Mouse (Mus musculus) embryonic fibroblast, embryonic 13.5 days (primary cell): ENCODE data around the gene Ubash3b. TPM values are rescaled to one million over a fixed set of nuclear protein-coding genes. Genes with fewer than 3 reads are reported as not detected.

Experiments used
- H3K27ac ChIP-seq: 2 replicates; pipeline ENCODE4 v1.5.1; 2012; ENCODE audit warnings: low read length, control low read depth, inconsistent platforms; ENCODE audit not compliant: insufficient read depth
- H3K4me1 ChIP-seq: 2 replicates; pipeline ENCODE4 v1.6.1; 2011; ENCODE audit warnings: low read length; ENCODE audit not compliant: control insufficient read depth, insufficient read depth
- H3K4me3 ChIP-seq: 2 replicates; pipeline ENCODE4 v1.5.1; 2011; ENCODE audit warnings: mild to moderate bottlenecking, control low read depth, low read length; ENCODE audit not compliant: insufficient read depth
- CTCF ChIP-seq: IDR thresholded peaks from 2 replicates; pipeline ENCODE4 v1.5.1; 2011; ENCODE audit warnings: mild to moderate bottlenecking, control low read depth, low read length, moderate library complexity, borderline replicate concordance; ENCODE audit not compliant: insufficient read depth
- POLR2A ChIP-seq: IDR thresholded peaks from 2 replicates; pipeline ENCODE4 v1.6.1; 2011; ENCODE audit warnings: low read depth, mild to moderate bottlenecking, control low read depth, low read length, moderate library complexity
- polyA plus RNA-seq: library from polyadenylated mRNA; stranded (reverse); fragments of >200 nt; gene quantifications from 2 replicates; pipeline ENCODE4 v1.2.4, GENCODE M21; 2011; ENCODE audit warnings: low read depth; ENCODE audit not compliant: missing spikeins, insufficient read length

The Ubash3b gene
- polyA plus RNA-seq, 1 experiment: 4.2 TPM

DNA sequence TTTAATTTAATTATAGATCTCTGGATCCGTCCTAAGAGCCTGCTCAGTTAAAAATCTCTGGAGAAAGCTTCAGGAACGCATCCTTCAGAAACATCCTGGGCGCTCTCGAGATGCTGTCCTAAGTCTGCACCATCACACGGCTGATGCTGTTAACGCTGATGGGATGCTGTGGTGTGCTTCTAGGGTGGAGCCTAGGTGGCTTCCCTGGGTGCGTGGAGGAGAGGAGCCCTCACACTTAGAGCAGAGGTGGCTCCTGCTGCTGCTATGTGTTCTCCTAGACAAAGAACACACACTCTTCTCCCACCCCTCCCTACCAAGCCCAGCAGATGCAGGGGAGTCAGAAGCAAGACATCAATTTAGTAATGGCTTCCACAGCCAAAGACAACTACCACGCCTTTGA, 61.6 kb downstream of the Ubash3b start:
- peaks cover 14% of the 10 kb centered on the region for H3K4me1 ChIP-seq
- H3K4me3 ChIP-seq: no peak overlapping the region
- TF ChIP-seq POLR2A (no peak), CTCF (no peak)
- H3K27ac ChIP-seq: no peak overlapping the region

DNA sequence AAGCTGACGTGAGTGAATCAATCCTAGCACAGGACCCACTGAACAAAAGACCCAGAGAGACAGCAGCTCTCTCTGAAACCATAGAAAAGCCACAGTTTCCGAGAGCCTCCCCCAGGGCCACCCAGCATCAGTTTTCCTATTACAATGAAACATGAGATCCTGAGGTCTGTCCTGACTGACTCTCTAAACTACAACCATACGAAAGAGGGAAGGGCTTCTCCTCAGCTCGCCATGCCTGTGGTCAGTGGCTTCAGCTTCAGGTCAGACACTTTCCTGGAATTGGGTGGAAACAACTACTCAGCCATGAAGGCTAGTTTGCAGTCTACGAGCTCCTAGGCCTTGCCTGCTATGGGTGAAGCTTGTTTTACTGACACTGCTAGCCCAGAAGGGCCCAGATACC, 62.4 kb downstream of the Ubash3b start:
- H3K4me3 ChIP-seq: no peak overlapping the region
- peaks cover 14% of the 10 kb centered on the region for H3K4me1 ChIP-seq
- H3K27ac ChIP-seq: no peak overlapping the region
- TF ChIP-seq POLR2A: no peak
- no peak for TF ChIP-seq CTCF

DNA sequence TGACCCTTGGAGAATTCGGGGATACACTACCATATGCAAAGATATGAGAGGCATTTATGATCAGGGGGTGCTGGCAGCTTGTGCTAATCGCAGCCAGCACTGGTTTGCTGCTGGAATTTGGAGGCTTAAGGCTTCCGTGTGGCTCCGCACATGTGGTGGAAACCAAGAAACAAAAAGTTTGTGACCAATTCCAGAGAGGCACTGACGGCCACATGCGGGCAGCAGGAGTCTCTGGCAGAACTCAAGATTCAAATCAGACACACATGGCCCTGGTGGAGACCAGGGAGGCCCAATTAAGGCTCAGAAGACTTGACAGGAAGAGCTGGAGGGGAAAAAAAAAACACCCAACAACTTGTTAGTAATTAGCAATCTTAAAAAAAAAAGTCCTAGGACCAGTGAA, 63.4 kb downstream of the Ubash3b start:
- TF ChIP-seq POLR2A (no peak), CTCF (no peak)
- H3K4me1 ChIP-seq: peaks cover 13% of the 10 kb centered on the region
- no peak overlapping the region for H3K27ac ChIP-seq
- no peak overlapping the region for H3K4me3 ChIP-seq

DNA sequence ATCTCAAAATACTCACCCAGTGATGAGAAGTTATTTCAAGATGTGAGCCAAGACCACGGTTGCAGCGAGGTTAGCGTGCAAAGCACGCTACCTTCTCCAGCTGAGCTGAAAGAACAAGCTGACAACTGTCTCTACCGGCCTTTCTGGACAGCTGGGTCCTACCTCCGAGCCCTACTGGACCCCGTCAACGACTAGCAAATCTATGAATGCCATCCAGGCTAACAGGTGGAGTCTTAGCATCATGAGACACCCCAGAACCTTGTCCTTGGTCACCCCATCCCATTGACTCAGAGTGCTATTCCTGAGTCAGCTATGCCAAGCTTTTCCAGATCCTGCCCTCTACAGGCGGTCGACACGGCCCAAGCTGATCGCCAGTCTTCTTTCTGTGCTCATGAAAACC, 69.5 kb downstream of the Ubash3b start:
- Histone ChIP-seq H3K4me3 (no peak overlapping the region), H3K4me1 (no peaks in the 10 kb centered on the region), H3K27ac (no peak overlapping the region)
- TF ChIP-seq CTCF (no peak), POLR2A (no peak)

DNA sequence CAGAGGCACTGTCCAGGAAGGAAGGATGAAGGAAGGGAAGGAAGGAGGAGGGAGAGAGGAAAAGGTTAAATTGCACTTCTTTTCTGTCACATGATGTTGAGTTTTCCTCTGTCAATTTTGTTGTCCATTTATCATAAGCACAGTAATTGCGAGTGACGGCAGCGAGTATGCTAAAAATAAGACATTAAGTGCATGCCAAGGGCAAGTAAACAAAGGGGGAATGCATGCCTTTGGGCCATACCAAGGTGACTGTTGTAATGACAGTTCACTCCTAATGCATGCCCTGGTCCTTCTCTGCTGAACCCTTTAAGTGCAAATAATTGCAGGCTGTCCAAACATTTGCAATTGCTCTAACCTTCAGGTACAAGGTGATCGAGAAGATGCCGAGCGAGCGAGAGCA, 70.3 kb downstream of the Ubash3b start:
- no peaks in the 10 kb centered on the region for H3K4me1 ChIP-seq
- no peak overlapping the region for H3K27ac ChIP-seq
- no peak overlapping the region for H3K4me3 ChIP-seq
- TF ChIP-seq POLR2A: no peak
- TF ChIP-seq CTCF: no peak

DNA sequence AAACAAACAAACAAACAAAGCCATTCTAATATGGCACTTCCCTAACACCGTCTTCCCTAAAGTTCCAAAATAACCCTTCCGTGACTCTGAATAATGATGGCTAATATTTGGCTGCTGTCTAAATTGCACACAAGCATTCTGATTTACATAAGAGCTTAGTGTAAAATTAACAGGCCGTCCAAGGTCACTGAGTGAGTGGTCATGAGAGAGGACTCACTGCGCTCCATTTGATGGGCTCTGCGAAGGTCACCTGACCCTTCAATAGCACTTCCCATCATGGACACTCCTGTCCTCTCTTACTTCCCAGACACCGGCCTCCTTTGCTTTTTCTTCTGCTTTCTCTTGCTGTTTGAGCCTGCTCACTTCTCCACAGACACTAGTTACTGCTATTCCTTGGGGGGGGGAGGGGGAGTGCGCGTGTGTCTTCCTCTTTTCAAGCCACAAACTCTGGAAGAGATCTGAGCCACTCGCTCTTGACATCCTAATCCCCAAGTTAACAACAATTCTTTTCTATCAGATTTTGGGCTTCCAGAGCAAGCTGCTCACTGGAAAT, 73.6 kb downstream of the Ubash3b start:
- Histone ChIP-seq H3K27ac (no peak overlapping the region), H3K4me1 (peaks cover 9% of the 10 kb centered on the region), H3K4me3 (no peak overlapping the region)
- TF ChIP-seq CTCF (no peak), POLR2A (no peak)

DNA sequence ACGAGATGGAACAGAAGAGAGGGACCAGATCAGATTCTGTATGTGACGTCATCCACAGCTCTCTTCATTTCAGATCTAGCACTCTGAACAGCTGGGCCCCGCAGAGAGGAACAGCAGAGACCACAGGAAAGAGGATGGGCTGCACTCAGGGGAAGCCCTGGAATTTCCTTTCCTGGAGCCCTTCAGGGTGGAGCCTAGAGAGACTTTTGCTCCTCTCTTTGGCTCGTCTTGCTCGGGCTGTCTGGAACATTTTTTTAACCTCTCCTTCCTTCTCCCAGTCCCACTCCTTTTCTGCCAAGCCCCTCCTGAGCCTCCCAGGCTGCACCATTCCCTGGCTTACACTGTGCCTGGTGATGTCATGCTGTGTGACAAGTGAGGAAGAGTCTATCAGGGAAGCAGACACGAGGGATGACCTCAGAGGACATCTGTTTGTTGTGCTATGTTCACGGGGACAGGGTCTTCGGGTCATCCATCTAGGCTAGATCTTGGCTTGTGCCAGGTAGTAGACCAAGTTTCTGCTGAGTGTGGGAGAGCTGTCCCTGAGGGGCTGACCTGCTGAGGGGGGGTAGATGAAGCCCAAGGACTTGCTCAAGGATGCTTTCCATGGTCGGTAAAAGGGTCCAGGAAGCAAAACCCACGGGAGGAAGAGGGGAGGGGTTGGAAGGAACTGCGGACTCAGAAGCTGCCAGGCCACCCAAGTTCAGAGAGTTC, 77.2 kb downstream of the Ubash3b start:
- no peak overlapping the region for H3K27ac ChIP-seq

DNA sequence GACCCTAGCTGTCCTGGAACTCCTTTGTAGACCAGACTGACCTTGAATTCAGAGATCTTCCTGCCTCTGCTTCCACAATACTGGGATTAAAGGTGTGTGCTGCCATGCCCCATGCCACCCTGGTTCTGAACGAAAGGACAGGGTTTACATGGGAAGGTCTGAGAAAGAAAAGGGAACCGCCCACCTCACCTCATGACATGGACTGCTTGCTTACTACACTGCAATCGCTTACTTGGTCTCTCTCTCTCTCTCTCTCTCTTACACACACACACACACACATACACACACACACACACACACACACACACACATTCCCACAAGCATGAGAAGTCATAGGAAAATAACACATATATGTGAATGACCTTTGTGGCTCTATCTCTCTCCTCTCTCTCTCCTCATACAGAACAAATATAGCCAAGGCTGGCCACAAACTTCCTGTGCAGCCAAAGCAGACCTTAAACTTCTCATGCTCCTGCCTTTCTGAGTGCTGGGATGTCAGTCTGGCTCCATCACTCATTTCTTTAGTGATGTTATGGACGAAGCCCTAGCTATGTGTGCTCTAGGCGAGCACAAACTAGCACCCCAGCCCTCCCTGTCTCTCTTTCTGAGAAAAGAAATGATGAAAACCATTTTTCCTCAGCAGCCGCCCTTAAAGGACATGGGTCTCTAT, 78.0 kb downstream of the Ubash3b start:
- no peak overlapping the region for H3K27ac ChIP-seq
- no peak overlapping the region for H3K4me3 ChIP-seq
- H3K4me1 ChIP-seq: peaks cover 9% of the 10 kb centered on the region
- TF ChIP-seq POLR2A: no peak
- TF ChIP-seq CTCF: no peak

More for the DNA sequence above, 77.2 kb downstream of the Ubash3b start:
- H3K4me3 ChIP-seq: no peak overlapping the region
- H3K4me1 ChIP-seq: peaks cover 9% of the 10 kb centered on the region
- no peak for TF ChIP-seq POLR2A
- no peak for TF ChIP-seq CTCF

DNA sequence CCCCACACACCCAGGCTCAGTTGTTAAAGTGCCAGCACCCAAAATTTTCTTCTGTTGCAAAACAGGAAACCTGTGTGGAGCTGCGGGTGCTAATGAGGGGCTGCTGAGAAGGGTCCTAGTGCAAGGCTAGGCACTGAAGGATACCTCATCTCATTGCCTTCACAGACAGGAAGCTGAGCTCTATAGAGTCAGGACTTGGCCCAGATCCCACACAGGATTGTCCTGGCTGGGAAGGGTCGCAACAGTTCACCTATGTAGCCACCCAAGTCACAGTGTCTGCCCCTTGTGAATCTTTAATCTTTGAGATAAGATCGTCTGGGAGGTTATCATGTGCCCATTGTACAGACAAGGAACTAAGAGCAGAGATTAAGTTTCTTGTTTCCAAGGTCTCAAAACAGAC, 78.6 kb downstream of the Ubash3b start:
- no peak overlapping the region for H3K27ac ChIP-seq
- TF ChIP-seq CTCF (no peak), POLR2A (no peak)
- H3K4me3 ChIP-seq: no peak overlapping the region
- peaks cover 9% of the 10 kb centered on the region for H3K4me1 ChIP-seq

DNA sequence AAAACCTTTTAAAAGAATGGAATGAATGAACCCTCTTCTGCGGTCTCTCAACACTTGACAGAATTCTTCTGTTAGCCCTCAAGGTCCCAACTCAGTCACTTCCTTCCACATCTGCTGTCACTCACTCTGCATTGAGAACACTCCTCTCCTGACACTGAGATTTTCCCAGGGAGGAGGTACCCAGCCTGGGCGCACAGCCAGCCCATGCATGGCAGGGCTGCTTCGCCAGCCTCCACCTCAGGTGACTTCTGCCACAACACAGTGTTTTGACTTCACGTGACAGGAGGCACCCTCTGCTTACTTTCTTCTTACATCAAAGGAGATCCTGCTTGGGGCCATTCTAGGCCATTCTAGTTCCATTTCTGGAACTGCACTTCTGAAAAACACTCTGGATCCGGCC, 80.6 kb downstream of the Ubash3b start:
- TF ChIP-seq POLR2A (no peak), CTCF (no peak)
- Histone ChIP-seq H3K27ac (no peak overlapping the region), H3K4me1 (peaks cover 9% of the 10 kb centered on the region), H3K4me3 (no peak overlapping the region)
